Mouse (Mus musculus) CH12.LX (cell line): Measurements from ENCODE around the gene Lrrc4. TPM values are rescaled to one million over a fixed set of nuclear protein-coding genes. Genes with fewer than 3 reads are reported as not detected.

Experiments used
- DNase-seq: peaks from one replicate; pipeline ENCODE4 v3.0.0-alpha.2; 2013; ENCODE audit errors: extremely low read depth
- H3K27ac ChIP-seq: 2 replicates; pipeline ENCODE4 v1.5.1; 2012; ENCODE audit warnings: low read depth, mild to moderate bottlenecking, control low read depth, moderate library complexity; ENCODE audit not compliant: insufficient read depth
- H3K27me3 ChIP-seq: replicated peaks from 2 replicates; pipeline ENCODE3; 2012; ENCODE audit warnings: inconsistent platforms
- H3K36me3 ChIP-seq, 2 experiments: replicated peaks in 1 of 2; 2 replicates each; pipeline versions ENCODE3 to v1.6.1; 2012; ENCODE audit warnings: inconsistent platforms in 1 of 2, low read length in 1 of 2, mild to moderate bottlenecking in 1 of 2, mixed read lengths in 1 of 2, moderate library complexity in 1 of 2; ENCODE audit not compliant: control insufficient read depth in 1 of 2, insufficient read depth in 1 of 2
- H3K4me1 ChIP-seq, 2 experiments: 2 replicates each; pipeline ENCODE4 v1.6.1; 2012; ENCODE audit warnings: inconsistent platforms in 1 of 2, moderate library complexity in 1 of 2; ENCODE audit not compliant: insufficient read depth in 2 of 2, control insufficient read depth in 1 of 2
- H3K4me2 ChIP-seq: 2 replicates; pipeline ENCODE4 v1.6.1; 2012; ENCODE audit warnings: low read depth, mild to moderate bottlenecking, control low read depth; ENCODE audit not compliant: poor library complexity, insufficient read depth, severe bottlenecking
- H3K4me3 ChIP-seq, 3 experiments: fragments of 150-350 bp in 1 of 3; sonication (generic) in 1 of 3; replicated peaks in 1 of 3; 2 replicates each; pipeline versions ENCODE3 to v1.5.1; 2011 to 2012; ENCODE audit warnings: low read depth in 2 of 3, low read length in 2 of 3, mild to moderate bottlenecking in 2 of 3, moderate library complexity in 2 of 3, control low read depth in 1 of 3, improper control_type of control experiment in 1 of 3, inconsistent platforms in 1 of 3, mixed read lengths in 1 of 3; ENCODE audit not compliant: poor library complexity in 1 of 3
- H3K79me2 ChIP-seq: replicated peaks from 2 replicates; pipeline ENCODE4 v1.6.1; 2012; ENCODE audit warnings: mild to moderate bottlenecking, moderate library complexity; ENCODE audit not compliant: control insufficient read depth, poor library complexity, insufficient read depth, severe bottlenecking; ENCODE audit errors: extremely low read depth
- H3K9ac ChIP-seq: 2 replicates; pipeline ENCODE4 v1.6.1; 2012; ENCODE audit warnings: low read depth, mild to moderate bottlenecking, control low read depth, moderate library complexity; ENCODE audit not compliant: insufficient read depth
- H3K9me3 ChIP-seq: replicated peaks from 2 replicates; pipeline ENCODE3; 2012; ENCODE audit warnings: low read length, inconsistent platforms, mixed read lengths
- CHD1 ChIP-seq: IDR thresholded peaks from 2 replicates; pipeline ENCODE4 v1.6.1; 2012; ENCODE audit warnings: low read depth, low read length, improper control_type of control experiment, inconsistent platforms
- CHD2 ChIP-seq: IDR thresholded peaks from 2 replicates; pipeline ENCODE4 v1.6.1; 2011; ENCODE audit warnings: low read length, improper control_type of control experiment
- E2F4 ChIP-seq: IDR thresholded peaks from 2 replicates; pipeline ENCODE4 v1.6.1; 2011; ENCODE audit warnings: low read depth, low read length, improper control_type of control experiment; ENCODE audit not compliant: insufficient replicate concordance
- ETS1 ChIP-seq: conservative IDR thresholded peaks from 2 replicates; pipeline ENCODE4 v1.6.1; 2012; ENCODE audit warnings: low read depth, mild to moderate bottlenecking, inconsistent platforms, low read length, improper control_type of control experiment, moderate library complexity
- IRF4 ChIP-seq: IDR thresholded peaks from 2 replicates; pipeline ENCODE4 v1.6.1; 2014; ENCODE audit warnings: low read depth, mild to moderate bottlenecking, inconsistent platforms, low read length, improper control_type of control experiment
- JUN ChIP-seq: IDR thresholded peaks from 2 replicates; pipeline ENCODE4 v1.6.1; 2011; ENCODE audit warnings: low read depth, mild to moderate bottlenecking, low read length, improper control_type of control experiment, moderate library complexity; ENCODE audit not compliant: insufficient read depth
- JUND ChIP-seq: conservative IDR thresholded peaks from 2 replicates; pipeline ENCODE4 v1.6.1; 2011; ENCODE audit warnings: low read depth, low read length, improper control_type of control experiment
- MAX ChIP-seq: IDR thresholded peaks from 2 replicates; pipeline ENCODE4 v1.6.1; 2011; ENCODE audit warnings: low read length, improper control_type of control experiment
- MAZ ChIP-seq: IDR thresholded peaks from 2 replicates; pipeline ENCODE4 v1.6.1; 2012; ENCODE audit warnings: low read depth, mild to moderate bottlenecking, inconsistent platforms, low read length, improper control_type of control experiment, moderate library complexity
- MEF2A ChIP-seq: IDR thresholded peaks from 2 replicates; pipeline ENCODE4 v1.6.1; 2014; ENCODE audit warnings: low read depth, mild to moderate bottlenecking, inconsistent platforms, low read length, improper control_type of control experiment, borderline replicate concordance
- NELFE ChIP-seq: IDR thresholded peaks from 2 replicates; pipeline ENCODE4 v1.6.1; 2011; ENCODE audit warnings: low read depth, low read length, improper control_type of control experiment
- PAX5 ChIP-seq: IDR thresholded peaks from 2 replicates; pipeline ENCODE4 v1.6.1; 2012; ENCODE audit warnings: low read length, inconsistent platforms, mixed read lengths
- POLR2AphosphoS2 ChIP-seq: IDR thresholded peaks from 2 replicates; pipeline ENCODE4 v1.6.1; 2011; ENCODE audit warnings: low read depth, low read length, improper control_type of control experiment
- SMC3 ChIP-seq: IDR thresholded peaks from 2 replicates; pipeline ENCODE4 v1.6.1; 2011; ENCODE audit warnings: low read depth, low read length, improper control_type of control experiment
- TBP ChIP-seq: conservative IDR thresholded peaks from 2 replicates; pipeline ENCODE4 v1.6.1; 2011; ENCODE audit warnings: low read depth, low read length, improper control_type of control experiment
- TCF12 ChIP-seq: IDR thresholded peaks from 2 replicates; pipeline ENCODE4 v1.6.1; 2014; ENCODE audit warnings: low read depth, mild to moderate bottlenecking, inconsistent platforms, low read length, improper control_type of control experiment
- UBTF ChIP-seq: IDR thresholded peaks from 2 replicates; pipeline ENCODE4 v1.6.1; 2012; ENCODE audit warnings: low read depth, mild to moderate bottlenecking, inconsistent platforms, low read length, improper control_type of control experiment, moderate library complexity
- USF1 ChIP-seq: IDR thresholded peaks from 2 replicates; pipeline ENCODE4 v1.6.1; 2014; ENCODE audit warnings: low read depth, mild to moderate bottlenecking, inconsistent platforms, low read length, improper control_type of control experiment
- ZC3H11A ChIP-seq: IDR thresholded peaks from 2 replicates; pipeline ENCODE4 v1.6.1; 2012; ENCODE audit warnings: low read depth, mild to moderate bottlenecking, inconsistent platforms, low read length, improper control_type of control experiment
- ZKSCAN1 ChIP-seq: IDR thresholded peaks from 2 replicates; pipeline ENCODE4 v1.6.1; 2012; ENCODE audit warnings: low read depth, inconsistent platforms, low read length, improper control_type of control experiment, borderline replicate concordance
- ZMIZ1 ChIP-seq: IDR thresholded peaks from 2 replicates; pipeline ENCODE4 v1.6.1; 2012; ENCODE audit warnings: low read depth, mild to moderate bottlenecking, inconsistent platforms, low read length, improper control_type of control experiment
- ZNF384 ChIP-seq: IDR thresholded peaks from 2 replicates; pipeline ENCODE4 v1.6.1; 2012; ENCODE audit warnings: low read depth, low read length, improper control_type of control experiment, inconsistent platforms
- dilution Hi-C: fragments of 300-500 bp; cut with MboI; formaldehyde crosslinking; loops from 2 replicates; pipeline ENCODE4 v1.14.3; 2020; ENCODE audit warnings: low sequenced_read_pairs; ENCODE audit not compliant: extremely low pct_unique_long_range_greater_than_20kb, extremely low pct_ligation_motif_present
- in situ Hi-C: fragments of 300-500 bp; cut with MboI; formaldehyde crosslinking; loops from 3 replicates; pipeline ENCODE4 v1.14.3; 2019; ENCODE audit warnings: low sequenced_read_pairs, low pct_ligation_motif_present, low pct_unique_long_range_greater_than_20kb, mixed read lengths
- polyA plus RNA-seq: library from polyadenylated mRNA; unstranded; fragments of >175 nt; gene quantifications from 2 replicates; pipeline ENCODE4 v1.2.1, GENCODE M21; 2012; ENCODE audit warnings: low read depth; ENCODE audit not compliant: insufficient read length
- total RNA-seq, 2 experiments: library from RNA; depleted of rRNA; stranded (reverse); fragments of 300-350 nt in 1 of 2; fragments of >200 nt in 1 of 2; gene quantifications; 2 replicates each; pipeline ENCODE4 v1.2.3; 2012 to 2014

Lrrc4 gene
- total and polyA plus RNA-seq, 3 experiments = 0.09 to 0.55 TPM; not detected in 1

- TF ChIP-seq ZNF384 = no peak
- TF ChIP-seq TBP = no peak
- no peak for TF ChIP-seq E2F4
- TF ChIP-seq MAX = no peak
- TF ChIP-seq JUND = no peak
- TF ChIP-seq IRF4 = no peak
- no peak for TF ChIP-seq CHD2
- TF ChIP-seq ZMIZ1 = no peak
- no peak overlapping the region for H3K9ac ChIP-seq
- peaks cover 53 to 98% of the 10 kb centered on the region in 2 experiments for H3K36me3 ChIP-seq
- no peaks in the 10 kb centered on the region for H3K4me1 ChIP-seq
- no peak overlapping the region for H3K4me2 ChIP-seq
- H3K27ac ChIP-seq = no peak overlapping the region
- no peak overlapping the region for H3K4me3 ChIP-seq
- dilution Hi-C loops = no loop called here
- H3K9me3 ChIP-seq = no peaks in the 10 kb centered on the region
- in situ Hi-C loops = no loop called here
- H3K27me3 ChIP-seq = no peaks in the 10 kb centered on the region
- H3K79me2 ChIP-seq = no peaks in the 10 kb centered on the region
- no peak for DNase-seq
These were observed 83.4 kb downstream of the Lrrc4 start for GRCm38 (mm10) chr6:28747931-28748670.

- in situ Hi-C loops = no loop called here
- dilution Hi-C loops = no loop called here
- H3K4me1 ChIP-seq = no peaks in the 10 kb centered on the region
- no peak overlapping the region for H3K9ac ChIP-seq
- no peaks in the 10 kb centered on the region for H3K27me3 ChIP-seq
- H3K27ac ChIP-seq = no peak overlapping the region
- no peaks in the 10 kb centered on the region for H3K9me3 ChIP-seq
- TF ChIP-seq ETS1 (no peak), CHD1 (no peak), ZNF384 (no peak), JUND (no peak), MAZ (no peak), IRF4 (no peak), E2F4 (no peak), SMC3 (no peak), MEF2A (no peak), PAX5 (no peak), NELFE (no peak), POLR2AphosphoS2 (no peak), TCF12 (no peak), ZKSCAN1 (no peak), UBTF (no peak), ZC3H11A (no peak), JUN (no peak), USF1 (no peak), ZMIZ1 (no peak)
- peaks cover 56 to 95% of the 10 kb centered on the region in 2 experiments for H3K36me3 ChIP-seq
- no peak overlapping the region for H3K4me3 ChIP-seq
- H3K79me2 ChIP-seq = no peaks in the 10 kb centered on the region
- H3K4me2 ChIP-seq = no peak overlapping the region
- no peak for DNase-seq
These were observed 84.5 kb downstream of the Lrrc4 start for GRCm38 (mm10) chr6:28747025-28747424.
